Mouse (Mus musculus) neural tube, embryonic 15.5 days (tissue): ENCODE results near the gene Ubtd1. TPM values are rescaled to one million over a fixed set of nuclear protein-coding genes. Genes with fewer than 3 reads are reported as not detected.
A peak's percentile ranks its signal among the peaks of the same experiment; 100 is the strongest.

ENCODE experiments used
- ATAC-seq: fragments of 200-750 bp; cut with Nextera tagmentation; 2 replicates; pipeline ENCODE4 v1.8.0; 2017; ENCODE audit warnings: mild to moderate bottlenecking, moderate TSS enrichment, moderate library complexity; ENCODE audit not compliant: low FRiP score
- H3K27ac ChIP-seq: fragments of 300-500 bp; sonication (generic); replicated peaks from 2 replicates; pipeline ENCODE4 v1.5.1; 2015; ENCODE audit warnings: mild to moderate bottlenecking, inconsistent platforms
- H3K27me3 ChIP-seq: fragments of 300-500 bp; sonication (generic); replicated peaks from 2 replicates; pipeline ENCODE4 v1.6.1; 2015; ENCODE audit warnings: inconsistent platforms
- H3K36me3 ChIP-seq: fragments of 300-500 bp; sonication (generic); 2 replicates; pipeline ENCODE4 v1.6.1; 2015; ENCODE audit warnings: inconsistent platforms
- H3K4me1 ChIP-seq: fragments of 300-500 bp; sonication (generic); 2 replicates; pipeline ENCODE4 v1.6.1; 2015; ENCODE audit warnings: inconsistent platforms
- H3K4me2 ChIP-seq: fragments of 300-500 bp; sonication (generic); 2 replicates; pipeline ENCODE4 v1.6.1; 2015; ENCODE audit warnings: inconsistent platforms, mild to moderate bottlenecking, moderate library complexity
- H3K4me3 ChIP-seq: fragments of 300-500 bp; sonication (generic); replicated peaks from 2 replicates; pipeline ENCODE4 v1.5.1; 2015; ENCODE audit warnings: mild to moderate bottlenecking, inconsistent platforms
- H3K9ac ChIP-seq: fragments of 300-500 bp; sonication (generic); replicated peaks from 2 replicates; pipeline ENCODE4 v1.6.1; 2015; ENCODE audit warnings: mild to moderate bottlenecking, inconsistent platforms
- H3K9me3 ChIP-seq: fragments of 300-500 bp; sonication (generic); replicated peaks from 2 replicates; pipeline ENCODE4 v1.6.1; 2016; ENCODE audit warnings: inconsistent platforms
- WGBS: fragments of 180-500 bp; shearing (Covaris S2); methylation state at CpG from one replicate; pipeline ENCODE4 v1.1.7; 2015; ENCODE audit warnings: mixed read lengths; 5-methylcytosine and 5-hydroxymethylcytosine counted together
- polyA plus RNA-seq: library from polyadenylated mRNA; unstranded; fragments of >200 nt; fragmentation: Nextera tagmentation; extraction: Ambion mirVana; gene quantifications from 2 replicates; pipeline ENCODE4 v1.2.1, GENCODE M21; 2015

Gene Ubtd1
- polyA plus RNA-seq, 1 experiment from 2014 or later, result 14.5 TPM

DNA sequence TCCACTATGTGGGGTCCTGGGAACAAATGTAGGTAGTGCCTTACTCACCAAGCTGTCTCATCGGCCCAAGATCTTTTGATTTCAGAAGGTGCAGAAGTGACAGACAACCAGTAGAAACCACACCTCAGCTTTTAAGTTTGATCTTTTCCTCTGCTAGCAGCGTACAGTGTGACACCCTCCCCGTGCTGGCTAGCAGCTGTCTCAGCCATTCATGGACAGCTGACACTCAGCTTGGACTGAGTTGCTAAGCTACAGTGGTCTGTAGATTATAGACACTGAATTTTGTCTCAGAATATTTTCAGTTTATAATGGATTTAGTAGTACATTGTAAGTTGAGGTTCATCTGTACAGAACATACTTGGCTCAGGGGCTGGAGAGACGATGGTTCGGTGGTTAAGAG is 49.5 kb downstream of the Ubtd1 start:
- no peak for ATAC-seq
- Histone ChIP-seq H3K27ac (no peak overlapping the region), H3K9ac (no peak overlapping the region), H3K4me3 (no peak overlapping the region), H3K4me2 (no peak overlapping the region), H3K9me3 (no peaks in the 10 kb centered on the region), H3K27me3 (no peaks in the 10 kb centered on the region), H3K4me1 (peaks cover 21% of the 10 kb centered on the region), H3K36me3 (no peaks in the 10 kb centered on the region; the same call in 1 of the 2 replicates)
- WGBS, result 79% methylated on average over 5 of the region's 5 CpGs

DNA sequence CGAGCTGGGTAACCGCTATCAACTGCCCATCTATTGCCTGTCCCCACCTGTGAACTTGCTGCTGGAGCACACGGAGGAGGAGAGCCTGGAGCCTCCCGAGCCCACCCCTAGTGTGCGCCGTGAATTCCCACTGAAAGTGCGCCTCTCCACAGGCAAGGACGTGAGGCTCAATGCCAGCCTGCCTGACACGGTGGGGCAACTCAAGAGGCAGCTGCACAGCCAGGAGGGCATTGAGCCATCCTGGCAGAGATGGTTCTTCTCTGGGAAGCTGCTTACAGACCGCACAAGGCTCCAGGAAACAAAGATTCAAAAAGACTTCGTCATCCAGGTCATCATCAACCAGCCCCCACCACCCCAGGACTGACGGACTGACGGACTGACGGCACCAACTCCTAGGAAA is 52.0 kb downstream of the Ubtd1 start:
- no peak for ATAC-seq
- Histone ChIP-seq H3K36me3 (no peaks in the 10 kb centered on the region; the same call in 1 of the 2 replicates), H3K4me2 (no peak overlapping the region), H3K4me3 (no peak overlapping the region), H3K9ac (no peak overlapping the region), H3K9me3 (no peaks in the 10 kb centered on the region), H3K27ac (no peak overlapping the region), H3K27me3 (no peaks in the 10 kb centered on the region), H3K4me1 (peaks cover 19% of the 10 kb centered on the region)
- WGBS, result 85% methylated on average over 14 of the region's 14 CpGs

DNA sequence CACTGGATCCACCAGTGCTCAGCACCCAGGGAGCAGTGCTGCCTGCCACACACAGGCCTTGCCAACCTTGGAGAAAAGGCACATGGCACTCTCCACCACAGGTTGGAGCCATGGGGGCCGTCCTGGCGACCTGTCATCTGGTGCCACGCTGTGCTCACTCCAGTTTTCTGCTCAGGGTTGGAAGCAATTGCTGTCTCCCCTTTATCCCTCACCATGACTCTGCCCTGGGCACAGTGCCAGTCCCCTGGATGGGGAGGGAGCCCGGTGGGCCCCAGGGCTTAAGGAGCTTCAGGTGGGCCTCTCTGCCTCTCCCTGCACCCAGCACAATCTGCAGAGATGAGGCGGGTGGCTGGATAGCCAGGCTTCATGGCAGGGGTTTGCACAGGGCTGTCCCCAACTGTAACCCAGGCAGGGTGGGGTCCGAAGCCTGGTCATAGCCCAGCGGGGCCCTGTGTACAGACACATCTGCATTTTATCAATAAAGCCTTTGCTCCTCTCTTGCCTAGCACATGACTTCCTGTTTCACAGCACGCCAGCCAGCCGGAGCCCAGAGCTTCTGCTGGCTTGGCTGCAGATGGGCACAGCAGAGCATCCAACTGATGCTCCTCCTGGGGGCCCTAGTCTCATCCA is 52.7 kb downstream of the Ubtd1 start:
- 0 out of 2 replicates have a peak overlapping the region, but pooled peaks have one; percentile 23 for H3K27ac ChIP-seq
- no peaks in the 10 kb centered on the region for H3K9me3 ChIP-seq
- 77% methylated on average over 9 of the region's 9 CpGs for WGBS
- no peak for ATAC-seq
- H3K9ac ChIP-seq, result no peak overlapping the region
- no peaks in the 10 kb centered on the region; the same call in 1 of the 2 replicates for H3K36me3 ChIP-seq
- H3K27me3 ChIP-seq, result no peaks in the 10 kb centered on the region
- no peak overlapping the region for H3K4me2 ChIP-seq
- H3K4me1 ChIP-seq, result peaks cover 19% of the 10 kb centered on the region
- H3K4me3 ChIP-seq, result no peak overlapping the region

DNA sequence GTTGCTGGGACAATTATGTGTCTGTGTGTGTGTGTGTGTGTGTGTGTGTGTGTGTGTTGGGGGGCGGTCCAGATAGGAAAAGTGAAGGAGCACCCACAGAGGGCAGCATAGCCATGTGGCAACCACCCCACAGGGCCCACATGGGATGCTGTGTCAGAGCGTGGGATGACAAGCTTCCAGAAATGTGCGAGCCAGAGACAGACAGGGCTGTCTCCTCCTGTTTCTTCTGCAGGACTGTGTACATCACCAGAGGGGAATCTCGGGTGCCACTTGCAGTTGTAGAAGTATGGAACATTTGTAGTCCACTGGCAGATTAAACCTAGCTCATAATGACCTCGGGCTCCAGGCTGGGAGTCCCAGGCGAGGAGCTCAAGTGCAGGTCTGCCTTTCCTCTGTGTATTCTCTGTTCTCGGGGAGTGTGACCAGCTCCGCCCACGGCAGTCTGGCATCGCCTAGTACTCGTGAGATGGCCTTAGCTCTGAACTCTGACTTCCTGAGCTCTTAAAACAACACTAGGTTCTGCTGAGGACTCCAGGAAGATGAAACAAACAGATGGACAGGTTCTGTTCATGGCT is 53.4 kb downstream of the Ubtd1 start:
- no peak overlapping the region for H3K9ac ChIP-seq
- H3K27ac ChIP-seq, result 0 out of 2 replicates have a peak overlapping the region, but pooled peaks have one; percentile 19
- H3K9me3 ChIP-seq, result no peaks in the 10 kb centered on the region
- no peak overlapping the region for H3K4me2 ChIP-seq
- 0 out of 2 replicates have a peak, but pooled peaks cover 2% of the 10 kb centered on the region for H3K27me3 ChIP-seq
- peaks cover 19% of the 10 kb centered on the region for H3K4me1 ChIP-seq
- no peak overlapping the region for H3K4me3 ChIP-seq
- ATAC-seq, result no peak
- H3K36me3 ChIP-seq, result no peaks in the 10 kb centered on the region; the same call in 1 of the 2 replicates
- WGBS, result 62% methylated on average over 11 of the region's 11 CpGs

DNA sequence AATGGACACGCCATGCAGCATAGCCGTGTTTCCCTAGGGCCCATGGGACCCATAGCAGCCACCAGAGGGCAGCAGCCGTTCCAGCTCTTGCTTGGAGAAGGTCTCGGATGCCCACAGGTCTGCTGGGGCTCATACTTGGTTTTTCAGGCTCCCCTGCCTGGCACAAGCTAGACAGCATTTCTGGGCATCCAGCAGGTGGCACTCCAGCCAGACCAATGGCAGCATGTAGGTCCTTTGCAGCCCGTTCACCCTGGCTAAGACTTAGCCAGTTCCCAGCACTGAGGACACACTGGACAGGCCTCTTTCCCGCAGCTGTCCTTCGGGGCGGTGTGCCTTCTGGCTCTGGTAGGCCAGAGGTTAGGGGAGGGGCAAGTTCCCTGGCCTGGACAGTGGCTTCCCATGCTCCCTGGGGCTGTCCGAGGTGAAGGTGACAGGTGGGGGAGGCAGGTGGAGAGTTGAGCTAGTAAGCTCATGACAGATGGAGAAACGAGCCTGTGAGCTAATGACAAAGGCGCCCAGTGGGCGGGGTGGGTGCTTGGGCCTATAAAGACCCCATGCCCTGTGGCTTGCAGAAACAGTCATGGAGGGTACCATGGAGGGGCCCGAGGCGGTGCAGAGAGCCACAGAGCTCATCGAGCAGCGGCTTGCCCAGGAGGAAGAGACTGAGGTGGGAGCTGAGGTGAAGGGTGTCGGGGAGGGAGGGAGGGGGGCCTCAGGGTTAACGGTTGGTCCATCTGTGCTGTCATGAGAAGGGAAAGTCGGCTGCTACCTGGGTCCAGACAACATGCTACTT is 54.1 kb downstream of the Ubtd1 start, which contains the start of gene Ankrd2:
Gene Ankrd2 (plus strand): TSS at position 545 of the 793 bp plus-strand sequence.
- Histone ChIP-seq H3K4me2 (no peak within 1 kb of the TSS), H3K4me3 (no peak within 1 kb of the TSS), H3K27me3 (0 out of 2 replicates have a peak, but pooled peaks cover 6% of the 10 kb centered on the region), H3K9ac (no peak within 1 kb of the TSS), H3K4me1 (peaks cover 19% of the 10 kb centered on the region), H3K36me3 (no peaks in the 10 kb centered on the region; the same call in 1 of the 2 replicates), H3K27ac (0 out of 2 replicates have a peak within 1 kb of the TSS, but pooled peaks have one; percentile 19), H3K9me3 (no peaks in the 10 kb centered on the region)
- peak; percentile 79 for ATAC-seq
- WGBS, result 65% methylated on average over 19 of the region's 19 CpGs

DNA sequence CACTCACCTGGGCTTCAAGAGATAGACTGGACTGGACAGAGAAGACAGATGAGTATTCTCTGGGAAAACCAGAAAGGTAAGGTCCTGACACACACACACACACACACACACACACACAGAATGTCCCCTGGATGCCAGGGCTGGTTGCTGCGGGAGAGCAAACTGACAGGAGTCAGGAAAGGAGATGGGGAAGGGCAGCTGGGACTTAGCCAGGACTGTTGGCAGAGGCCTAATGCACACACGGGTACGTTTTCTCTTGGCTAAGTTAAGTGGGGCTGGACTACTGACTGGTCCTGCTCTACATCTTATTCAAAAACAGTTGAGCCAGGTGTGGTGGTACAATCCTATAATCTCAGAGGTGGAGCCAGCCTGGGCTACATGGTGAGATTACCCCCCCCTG is 54.8 kb downstream of the Ubtd1 start:
- H3K36me3 ChIP-seq, result no peaks in the 10 kb centered on the region; the same call in 1 of the 2 replicates
- WGBS, result 77% methylated on average over 3 of the region's 3 CpGs
- H3K27ac ChIP-seq, result no peak overlapping the region
- H3K4me3 ChIP-seq, result no peak overlapping the region
- H3K4me1 ChIP-seq, result peaks cover 19% of the 10 kb centered on the region
- H3K4me2 ChIP-seq, result no peak overlapping the region
- H3K9me3 ChIP-seq, result no peaks in the 10 kb centered on the region
- 0 out of 2 replicates have a peak, but pooled peaks cover 6% of the 10 kb centered on the region for H3K27me3 ChIP-seq
- no peak overlapping the region for H3K9ac ChIP-seq
- ATAC-seq, result no peak

DNA sequence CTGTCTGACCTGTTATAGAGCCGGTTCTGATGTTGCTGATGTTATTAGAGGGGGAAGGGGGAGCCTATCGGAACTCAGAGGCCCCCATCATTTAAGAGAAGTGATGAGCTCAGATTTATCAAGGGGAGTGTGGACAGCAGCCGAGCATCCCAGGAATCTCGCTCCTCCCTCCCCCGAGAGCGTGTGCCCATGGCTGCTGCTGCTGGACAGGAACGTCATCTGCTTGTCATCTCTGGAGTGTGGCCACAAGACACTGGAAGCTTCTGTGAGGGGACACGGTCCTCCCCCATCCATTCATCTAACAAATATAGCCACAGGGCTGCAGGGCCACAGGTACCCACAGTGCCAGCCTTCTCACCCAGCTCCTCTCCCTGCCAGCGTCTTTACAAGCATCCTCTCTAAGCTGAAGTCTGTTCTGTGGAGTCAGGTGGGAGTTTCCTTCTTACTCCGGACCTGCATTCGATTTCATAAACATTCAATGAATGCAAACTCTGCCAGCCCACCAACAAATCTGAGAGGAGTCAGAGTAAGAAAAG is 55.7 kb downstream of the Ubtd1 start:
- WGBS, result 87% methylated on average over 11 of the region's 11 CpGs
- no peak overlapping the region for H3K4me2 ChIP-seq
- no peak for ATAC-seq
- no peak overlapping the region for H3K4me3 ChIP-seq
- peaks cover 19% of the 10 kb centered on the region for H3K4me1 ChIP-seq
- H3K27ac ChIP-seq, result no peak overlapping the region
- no peaks in the 10 kb centered on the region for H3K9me3 ChIP-seq
- no peak overlapping the region for H3K9ac ChIP-seq
- 0 out of 2 replicates have a peak, but pooled peaks cover 6% of the 10 kb centered on the region for H3K27me3 ChIP-seq
- no peaks in the 10 kb centered on the region; the same call in 1 of the 2 replicates for H3K36me3 ChIP-seq

DNA sequence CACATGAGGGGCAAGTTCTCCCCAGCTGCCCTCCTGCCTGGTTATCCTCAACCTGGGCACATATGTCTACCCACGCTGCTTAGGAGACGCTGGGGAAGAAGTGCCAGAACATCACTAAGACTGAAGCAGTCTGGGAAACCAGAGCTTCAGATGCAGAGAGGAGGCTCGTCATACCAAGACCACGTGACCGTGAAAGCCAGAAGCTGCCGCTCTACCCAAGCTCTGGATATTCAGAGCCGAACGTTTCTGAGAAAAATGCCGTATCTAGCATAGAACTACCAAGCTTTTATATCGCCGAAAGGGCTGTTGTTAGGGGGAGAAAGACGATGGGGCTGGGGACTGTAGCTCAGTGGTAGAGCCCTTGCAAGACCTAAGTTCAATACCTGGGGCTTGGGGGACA is 56.7 kb downstream of the Ubtd1 start:
- no peak overlapping the region for H3K4me2 ChIP-seq
- H3K27me3 ChIP-seq, result 0 out of 2 replicates have a peak, but pooled peaks cover 6% of the 10 kb centered on the region
- no peaks in the 10 kb centered on the region for H3K9me3 ChIP-seq
- no peak overlapping the region for H3K4me3 ChIP-seq
- H3K27ac ChIP-seq, result no peak overlapping the region
- H3K36me3 ChIP-seq, result no peaks in the 10 kb centered on the region; the same call in 1 of the 2 replicates
- no peak overlapping the region for H3K9ac ChIP-seq
- 90% methylated on average over 12 of the region's 12 CpGs for WGBS
- peaks cover 19% of the 10 kb centered on the region for H3K4me1 ChIP-seq
- no peak for ATAC-seq

DNA sequence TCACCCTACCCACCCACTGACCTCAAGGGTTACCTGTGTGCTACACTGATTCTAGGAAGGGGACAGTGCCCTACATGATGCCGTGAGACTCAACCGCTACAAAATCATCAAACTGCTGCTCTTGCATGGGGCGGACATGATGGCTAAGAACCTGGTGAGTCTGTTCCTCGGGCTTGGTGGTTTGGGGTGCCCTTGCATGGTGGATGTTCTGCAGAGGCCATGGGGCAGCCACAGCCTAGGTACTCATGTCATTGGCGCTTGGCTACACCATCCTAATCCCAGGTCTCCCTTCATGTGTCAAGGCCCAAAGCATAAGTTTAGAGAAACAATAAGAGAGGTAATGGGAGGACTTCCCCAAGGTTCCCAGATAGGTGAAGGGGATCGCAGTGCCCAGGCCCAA is 62.4 kb downstream of the Ubtd1 start:
- 97% methylated on average over 6 of the region's 6 CpGs for WGBS

DNA sequence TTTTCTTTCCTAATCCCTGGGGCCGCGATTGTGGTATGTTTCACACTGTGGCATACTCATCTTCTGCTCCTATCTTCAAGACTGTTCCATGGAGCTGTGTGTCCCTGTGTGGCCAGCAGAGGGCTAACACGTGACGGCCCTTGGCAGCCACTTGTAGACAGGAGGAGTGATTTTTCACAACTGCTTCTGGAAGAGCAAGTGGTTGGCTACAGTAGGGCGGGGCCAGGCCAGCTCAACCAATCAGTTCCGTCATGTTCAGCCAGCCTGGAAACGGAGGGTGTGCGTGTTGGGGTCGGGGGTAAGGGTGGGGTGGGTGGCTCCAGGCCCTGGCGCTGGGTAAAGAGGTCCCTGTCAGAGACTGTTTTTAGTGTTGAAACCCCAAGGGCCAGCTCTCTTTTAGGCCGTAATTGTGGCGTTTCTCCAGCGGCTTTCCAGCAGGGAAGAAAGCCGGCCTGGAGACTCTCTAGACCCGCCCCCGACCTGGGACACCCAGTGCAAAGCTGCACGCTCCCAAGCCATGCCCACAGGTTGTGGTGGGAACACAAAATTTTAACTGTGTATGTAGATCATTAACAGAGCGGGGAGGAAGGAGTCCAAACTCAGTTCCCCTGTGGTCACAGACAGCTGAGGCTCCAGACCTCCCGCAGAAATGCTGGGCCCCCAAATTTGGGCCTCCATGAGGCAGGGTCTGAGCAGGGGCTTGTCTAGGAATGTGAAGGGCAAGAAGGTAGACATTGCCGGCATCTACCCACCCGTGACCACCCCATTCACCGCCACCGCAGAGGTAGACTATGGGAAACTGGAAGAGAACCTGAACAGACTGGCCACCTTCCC is 63.9 kb downstream of the Ubtd1 start, which contains the start of gene Hoga1:
Gene Hoga1 (plus strand): TSS at position 342 of the 834 bp plus-strand sequence.
- no peak within 1 kb of the TSS for H3K9ac ChIP-seq
- ATAC-seq, result peak; percentile 79
- 23% methylated on average over 23 of the region's 23 CpGs for WGBS
- H3K9me3 ChIP-seq, result no peaks in the 10 kb centered on the region
- H3K4me1 ChIP-seq, result no peaks in the 10 kb centered on the region
- H3K27me3 ChIP-seq, result no peaks in the 10 kb centered on the region
- H3K4me2 ChIP-seq, result peak within 1 kb of the TSS; percentile 54
- peak within 1 kb of the TSS; percentile 32 for H3K4me3 ChIP-seq
- H3K36me3 ChIP-seq, result no peaks in the 10 kb centered on the region
- H3K27ac ChIP-seq, result no peak within 1 kb of the TSS

More for the DNA sequence above, 62.4 kb downstream of the Ubtd1 start:
- ATAC-seq, result no peak
- no peak overlapping the region for H3K9ac ChIP-seq
- H3K9me3 ChIP-seq, result no peaks in the 10 kb centered on the region
- H3K4me2 ChIP-seq, result no peak overlapping the region
- no peak overlapping the region for H3K4me3 ChIP-seq
- H3K27me3 ChIP-seq, result 0 out of 2 replicates have a peak, but pooled peaks cover 6% of the 10 kb centered on the region
- no peak overlapping the region for H3K27ac ChIP-seq
- H3K4me1 ChIP-seq, result no peaks in the 10 kb centered on the region
- H3K36me3 ChIP-seq, result no peaks in the 10 kb centered on the region
